Mouse (Mus musculus) stomach, postnatal 0 days (tissue): ENCODE measurements at regions not wholly inside any gene's neighbourhood (a gene's known extent, or its start where the extent isn't known, plus 50 kb on each side); places are given as distances from the start of the nearest gene placed in this dataset.

ENCODE experiments used
- ATAC-seq: fragments of 200-750 bp; cut with Nextera tagmentation; 2 replicates; pipeline ENCODE4 v1.8.0; 2017; ENCODE audit not compliant: low FRiP score, low TSS enrichment
- DNase-seq: peaks from one replicate; pipeline ENCODE4 v3.0.0-alpha.2; 2016; ENCODE audit warnings: low spot score
- H3K27ac ChIP-seq: fragments of 300-500 bp; sonication (generic); replicated peaks from 2 replicates; pipeline ENCODE4 v1.5.1; 2014; ENCODE audit warnings: mild to moderate bottlenecking, control low read depth
- H3K27me3 ChIP-seq: fragments of 300-500 bp; sonication (generic); 2 replicates; pipeline ENCODE4 v1.6.1; 2014; ENCODE audit warnings: low read length; ENCODE audit not compliant: control insufficient read depth, insufficient read depth
- H3K36me3 ChIP-seq: fragments of 300-500 bp; sonication (generic); 2 replicates; pipeline ENCODE4 v1.6.1; 2014; ENCODE audit warnings: low read length, mixed read lengths; ENCODE audit not compliant: control insufficient read depth, insufficient read depth
- H3K4me1 ChIP-seq: fragments of 300-500 bp; sonication (generic); replicated peaks from 2 replicates; pipeline ENCODE4 v1.6.1; 2014; ENCODE audit warnings: antibody characterized with exemption; ENCODE audit not compliant: control insufficient read depth, insufficient read depth
- H3K4me2 ChIP-seq: fragments of 300-500 bp; sonication (generic); replicated peaks from 2 replicates; pipeline ENCODE4 v1.6.1; 2014; ENCODE audit warnings: low read depth, mild to moderate bottlenecking, control low read depth, moderate library complexity
- H3K4me3 ChIP-seq: fragments of 300-500 bp; sonication (generic); 2 replicates; pipeline ENCODE4 v1.5.1; 2014; ENCODE audit warnings: low read depth, low read length, control low read depth
- H3K9ac ChIP-seq: fragments of 300-500 bp; sonication (generic); 2 replicates; pipeline ENCODE4 v1.6.1; 2014; ENCODE audit warnings: mild to moderate bottlenecking, low read length, control low read depth, mixed read lengths
- H3K9me3 ChIP-seq: fragments of 300-500 bp; sonication (generic); 2 replicates; pipeline ENCODE4 v1.6.1; 2016; ENCODE audit warnings: low read length; ENCODE audit not compliant: control insufficient read depth
- CTCF ChIP-seq: IDR thresholded peaks from 2 replicates; pipeline ENCODE4 v1.5.1; 2016; ENCODE audit warnings: antibody characterized with exemption, low read depth, mild to moderate bottlenecking, moderate library complexity
- EP300 ChIP-seq: optimal IDR thresholded peaks from 2 replicates; pipeline ENCODE3; 2016; ENCODE audit warnings: antibody characterized with exemption
- WGBS: fragments of 180-500 bp; shearing (Covaris S2); extraction: QIAGEN DNeasy Blood & Tissue Kit; methylation state at CpG from one replicate; pipeline ENCODE4 v1.1.7; 2014; 5-methylcytosine and 5-hydroxymethylcytosine counted together

- Histone ChIP-seq H3K27ac (no peak overlapping the region), H3K9ac (no peak overlapping the region), H3K4me2 (no peak overlapping the region), H3K36me3 (no peaks in the 10 kb centered on the region), H3K27me3 (no peaks in the 10 kb centered on the region), H3K4me1 (no peaks in the 10 kb centered on the region), H3K9me3 (no peaks in the 10 kb centered on the region), H3K4me3 (no peak overlapping the region)
- no peak for TF ChIP-seq EP300
- TF ChIP-seq CTCF, result peak; percentile 64
- DNase-seq, result no peak
- ATAC-seq, result no peak
- WGBS, result 83% methylated on average over 2 of the region's 2 CpGs
Observed at GRCm38 (mm10) chr16:76129982-76130381, 107.9 kb upstream of the Samsn1 start.

GRCm38 (mm10) chr16:76123021-76123384 is 100.9 kb upstream of the Samsn1 start:
- Histone ChIP-seq H3K4me1 (no peaks in the 10 kb centered on the region), H3K36me3 (no peaks in the 10 kb centered on the region), H3K4me3 (no peak overlapping the region), H3K27me3 (no peaks in the 10 kb centered on the region), H3K9ac (no peak overlapping the region), H3K4me2 (no peak overlapping the region), H3K9me3 (no peaks in the 10 kb centered on the region), H3K27ac (no peak overlapping the region)
- WGBS, result 60% methylated on average over 5 of the region's 5 CpGs
- TF ChIP-seq CTCF (no peak), EP300 (no peak)
- no peak for DNase-seq
- no peak for ATAC-seq

GRCm38 (mm10) chr16:76122172-76123020 is 100.3 kb upstream of the Samsn1 start:
- ATAC-seq (no peak), DNase-seq (no peak)
- no peak overlapping the region for H3K4me2 ChIP-seq
- no peaks in the 10 kb centered on the region for H3K4me1 ChIP-seq
- H3K27ac ChIP-seq, result no peak overlapping the region
- H3K9ac ChIP-seq, result no peak overlapping the region
- H3K27me3 ChIP-seq, result no peaks in the 10 kb centered on the region
- no peaks in the 10 kb centered on the region for H3K9me3 ChIP-seq
- H3K36me3 ChIP-seq, result no peaks in the 10 kb centered on the region
- H3K4me3 ChIP-seq, result no peak overlapping the region
- TF ChIP-seq CTCF, result no peak
- WGBS, result 78% methylated on average over 9 of the region's 9 CpGs

- H3K36me3 ChIP-seq, result no peaks in the 10 kb centered on the region
- H3K4me3 ChIP-seq, result no peak overlapping the region
- no peak for DNase-seq
- H3K9me3 ChIP-seq, result no peaks in the 10 kb centered on the region
- no peak for ATAC-seq
- no peak overlapping the region for H3K4me2 ChIP-seq
- no peak overlapping the region for H3K27ac ChIP-seq
- WGBS, result 93% methylated on average over 2 of the region's 2 CpGs
- H3K27me3 ChIP-seq, result no peaks in the 10 kb centered on the region
- no peaks in the 10 kb centered on the region for H3K4me1 ChIP-seq
- H3K9ac ChIP-seq, result no peak overlapping the region
- TF ChIP-seq CTCF (no peak), EP300 (no peak)
Observed at GRCm38 (mm10) chr16:76120712-76121111, 98.6 kb upstream of the Samsn1 start.

- ATAC-seq, result no peak
- H3K36me3 ChIP-seq, result no peaks in the 10 kb centered on the region
- H3K4me3 ChIP-seq, result no peak overlapping the region
- no peak for DNase-seq
- no peaks in the 10 kb centered on the region for H3K27me3 ChIP-seq
- no peak overlapping the region for H3K9ac ChIP-seq
- H3K27ac ChIP-seq, result no peak overlapping the region
- H3K9me3 ChIP-seq, result no peaks in the 10 kb centered on the region
- H3K4me1 ChIP-seq, result no peaks in the 10 kb centered on the region
- H3K4me2 ChIP-seq, result no peak overlapping the region
- TF ChIP-seq CTCF (no peak), EP300 (no peak)
- 93% methylated on average over 3 of the region's 3 CpGs for WGBS
Observed at GRCm38 (mm10) chr16:76110383-76110782, 88.3 kb upstream of the Samsn1 start.

GRCm38 (mm10) chr16:76108464-76108863 is 86.4 kb upstream of the Samsn1 start:
- H3K4me1 ChIP-seq, result no peaks in the 10 kb centered on the region
- WGBS, result 44% methylated on average over 2 of the region's 2 CpGs
- DNase-seq, result no peak
- TF ChIP-seq CTCF (no peak), EP300 (no peak)
- no peaks in the 10 kb centered on the region for H3K27me3 ChIP-seq
- H3K36me3 ChIP-seq, result no peaks in the 10 kb centered on the region
- no peak overlapping the region for H3K4me3 ChIP-seq
- H3K9ac ChIP-seq, result no peak overlapping the region
- no peak for ATAC-seq
- no peak overlapping the region for H3K27ac ChIP-seq
- H3K4me2 ChIP-seq, result no peak overlapping the region
- no peaks in the 10 kb centered on the region for H3K9me3 ChIP-seq
